Mouse (Mus musculus) left cerebral cortex, adult 2 months (tissue): ENCODE measurements around the gene Tmem144. TPM values are rescaled to one million over a fixed set of nuclear protein-coding genes. Genes with fewer than 3 reads are reported as not detected.

ENCODE experiments used
- DNase-seq, 2 experiments: peaks; one replicate each; pipeline ENCODE4 v3.0.0; 2021 to 2022; ENCODE audit warnings: low spot score in 2 of 2, mixed read lengths in 1 of 2; ENCODE audit errors: extremely low spot score in 1 of 2
- H3K27ac ChIP-seq: fragments of 200-600 bp; 2 replicates; pipeline ENCODE4 v1.8.1; 2022
- H3K4me3 ChIP-seq: fragments of 200-600 bp; 2 replicates; pipeline ENCODE4 v1.8.1; 2022
- CTCF ChIP-seq: fragments of 200-600 bp; IDR thresholded peaks from 2 replicates; pipeline ENCODE4 v1.8.1; 2022; ENCODE audit warnings: antibody characterized with exemption, mild to moderate bottlenecking, moderate library complexity
- intact Hi-C: fragments of 180-260 bp; cut with DNase I; formaldehyde crosslinking; loops from one replicate; pipeline ENCODE4 v1.15.1; 2025
- total RNA-seq, 2 experiments: library from RNA; stranded (reverse); gene quantifications; 2 replicates each; pipeline ENCODE4 v1.2.3; 2021

Tmem144 gene
- total RNA-seq, 2 experiments from 2014 or later: 10.5 to 12.0 TPM

- no peak overlapping the region for H3K4me3 ChIP-seq
- TF ChIP-seq CTCF: no peak
- no peak overlapping the region for H3K27ac ChIP-seq
- intact Hi-C loops: loop anchor here (10.0 kb wide), 1 partner anchor 947 kb away; the partner anchor contains the start of gene Gria2
- DNase-seq: no peak
Observed at GRCm38 (mm10) chr3:79857780-79858179, 5.2 kb upstream of the Tmem144 start.

GRCm38 (mm10) chr3:79852108-79852507 lies 465 bp downstream of the Tmem144 start:
- Histone ChIP-seq H3K27ac (peak overlapping the region; percentile 12; the same call in 1 of the 2 replicates), H3K4me3 (no peak overlapping the region)
- no peak for DNase-seq
- TF ChIP-seq CTCF: no peak
- intact Hi-C loops: loop anchor here (10.0 kb wide), 1 partner anchor 953 kb away; the partner anchor contains the start of gene Gria2

- no peak overlapping the region for H3K4me3 ChIP-seq
- no peak for TF ChIP-seq CTCF
- no peak overlapping the region for H3K27ac ChIP-seq
- intact Hi-C loops: loop anchor here (10.0 kb wide), 1 partner anchor 954 kb away; the partner anchor contains the start of gene Gria2
- DNase-seq: no peak
Observed at GRCm38 (mm10) chr3:79850656-79851055, 1.9 kb downstream of the Tmem144 start.

- no peak for TF ChIP-seq CTCF
- Histone ChIP-seq H3K27ac (no peak overlapping the region), H3K4me3 (no peak overlapping the region)
- intact Hi-C loops: loop anchor here (10.0 kb wide), 1 partner anchor 955 kb away; the partner anchor contains the start of gene Gria2
- DNase-seq: no peak
Observed at GRCm38 (mm10) chr3:79849621-79850020, 3.0 kb downstream of the Tmem144 start.

GRCm38 (mm10) chr3:79848841-79849240 lies 3.7 kb downstream of the Tmem144 start:
- intact Hi-C loops: no loop called here
- Histone ChIP-seq H3K27ac (peak overlapping the region; percentile 13; the same call in 1 of the 2 replicates), H3K4me3 (no peak overlapping the region)
- TF ChIP-seq CTCF: no peak
- DNase-seq: no peak

- DNase-seq: no peak
- Histone ChIP-seq H3K27ac (no peak overlapping the region), H3K4me3 (no peak overlapping the region)
- TF ChIP-seq CTCF: no peak
- intact Hi-C loops: no loop called here
Observed at GRCm38 (mm10) chr3:79846633-79847032, 5.9 kb downstream of the Tmem144 start.

GRCm38 (mm10) chr3:79843999-79844398 lies 8.6 kb downstream of the Tmem144 start:
- no peak overlapping the region for H3K4me3 ChIP-seq
- H3K27ac ChIP-seq: no peak overlapping the region
- no peak for TF ChIP-seq CTCF
- no peak for DNase-seq
- intact Hi-C loops: no loop called here

- H3K4me3 ChIP-seq: peak overlapping the region; percentile 70
- DNase-seq: peak; percentile 64 to 67
- TF ChIP-seq CTCF: no peak
- intact Hi-C loops: no loop called here
- H3K27ac ChIP-seq: peak overlapping the region; percentile 85
Observed at GRCm38 (mm10) chr3:79842616-79843016, 10.0 kb downstream of the Tmem144 start.

- peak overlapping the region; percentile 70 for H3K4me3 ChIP-seq
- TF ChIP-seq CTCF: no peak
- peak overlapping the region; percentile 85 for H3K27ac ChIP-seq
- DNase-seq: no peak
- intact Hi-C loops: no loop called here
Observed at GRCm38 (mm10) chr3:79842165-79842564, 10.4 kb downstream of the Tmem144 start.

- peak overlapping the region; percentile 70 for H3K4me3 ChIP-seq
- DNase-seq: no peak
- intact Hi-C loops: no loop called here
- H3K27ac ChIP-seq: peak overlapping the region; percentile 85
- no peak for TF ChIP-seq CTCF
Observed at GRCm38 (mm10) chr3:79841475-79841874, 11.1 kb downstream of the Tmem144 start.

GRCm38 (mm10) chr3:79838751-79839150 lies 13.8 kb downstream of the Tmem144 start:
- intact Hi-C loops: no loop called here
- Histone ChIP-seq H3K27ac (no peak overlapping the region), H3K4me3 (no peak overlapping the region)
- DNase-seq: no peak
- TF ChIP-seq CTCF: peak; percentile 54

GRCm38 (mm10) chr3:79829289-79829688 lies 23.3 kb downstream of the Tmem144 start:
- Histone ChIP-seq H3K27ac (no peak overlapping the region), H3K4me3 (no peak overlapping the region)
- no peak for DNase-seq
- no peak for TF ChIP-seq CTCF
- intact Hi-C loops: no loop called here

GRCm38 (mm10) chr3:79825067-79825780 lies 27.3 kb downstream of the Tmem144 start:
- Histone ChIP-seq H3K4me3 (no peak overlapping the region), H3K27ac (no peak overlapping the region)
- intact Hi-C loops: no loop called here
- DNase-seq: no peak
- TF ChIP-seq CTCF: no peak
